Comparison of ENCODE assay signal across 18 mouse cellular contexts in genomic region chr17:25089158-25089557, GRCm38 (mm10). TPM values are rescaled to one million over a fixed set of nuclear protein-coding genes. Genes with fewer than 3 reads are reported as not detected.
DNase-seq lines count a peak whose midpoint lies in the region; ATAC-seq and TF ChIP-seq lines count a peak whose summit lies in the region.
"Had no signal": no experiment of that assay in that cellular context is flagged by ENCODE, and none has a peak within 500 bp of the region (broad histone marks: within the 10 kb centered on the region; RNA-seq: fewer than 3 reads in every experiment).

No protein-coding gene starts in this region.

- ATAC-seq in heart, embryonic 11.5 days (replicated peaks; ENCODE audit: insufficient number of reproducible peaks, low FRiP score, low TSS enrichment), result peak; percentile 83
- peak; percentile 66; the same call in 1 of the 2 replicates for ATAC-seq in stomach, embryonic 14.5 days (ENCODE audit: insufficient number of reproducible peaks, insufficient read depth, low FRiP score, low read depth)
- ATAC-seq in stomach, postnatal 0 days (ENCODE audit: low FRiP score, low TSS enrichment), result no peak
- ATAC-seq in liver, embryonic 12.5 days, result peak; percentile 92
- ATAC-seq: forebrain, embryonic 15.5 days; hindbrain, postnatal 0 days; midbrain, embryonic 15.5 days had no signal

- no peaks in the 10 kb centered on the region for H3K9me3 ChIP-seq in heart, embryonic 11.5 days (replicated peaks; ENCODE audit: control insufficient read depth, low read length)
- H3K9me3 ChIP-seq in stomach, embryonic 14.5 days (ENCODE audit: control insufficient read depth, low read depth, low read length), result no peaks in the 10 kb centered on the region
- no peaks in the 10 kb centered on the region for H3K9me3 ChIP-seq in stomach, postnatal 0 days (ENCODE audit: control insufficient read depth, low read length)
- H3K9me3 ChIP-seq in liver, embryonic 12.5 days (replicated peaks), result no peaks in the 10 kb centered on the region
- H3K9me3 ChIP-seq: embryonic facial prominence, embryonic 13.5 days; forebrain, embryonic 15.5 days; limb, embryonic 13.5 days; midbrain, embryonic 15.5 days; neural tube, embryonic 12.5 days had no signal

- WGBS in heart, embryonic 11.5 days (ENCODE audit: insufficient replicate concordance), result 54% methylated on average over 10 of the region's 10 CpGs
- WGBS in stomach, embryonic 14.5 days, result 89% methylated on average over 10 of the region's 10 CpGs
- WGBS in stomach, postnatal 0 days, result 85% methylated on average over 10 of the region's 10 CpGs
- 22% methylated on average over 10 of the region's 10 CpGs for WGBS in liver, embryonic 12.5 days (ENCODE audit: insufficient replicate concordance)

- no peaks in the 10 kb centered on the region for H3K27me3 ChIP-seq in heart, embryonic 11.5 days (ENCODE audit: control insufficient read depth, insufficient read depth, low read length)
- H3K27me3 ChIP-seq in stomach, embryonic 14.5 days (ENCODE audit: control insufficient read depth, insufficient read depth, low read length), result no peaks in the 10 kb centered on the region
- H3K27me3 ChIP-seq in stomach, postnatal 0 days (ENCODE audit: control insufficient read depth, insufficient read depth, low read length), result no peaks in the 10 kb centered on the region
- H3K27me3 ChIP-seq in liver, embryonic 12.5 days (replicated peaks), result no peaks in the 10 kb centered on the region
- H3K27me3 ChIP-seq: embryonic facial prominence, embryonic 13.5 days; forebrain, embryonic 15.5 days; limb, embryonic 13.5 days; midbrain, embryonic 15.5 days; neural tube, embryonic 12.5 days had no signal

- no peak for TF ChIP-seq EP300 in stomach, postnatal 0 days (optimal IDR thresholded peaks at IDR 0.05)

- no peaks in the 10 kb centered on the region for H3K36me3 ChIP-seq in heart, embryonic 11.5 days (ENCODE audit: control insufficient read depth, insufficient read depth, low read length)
- H3K36me3 ChIP-seq in stomach, embryonic 14.5 days (ENCODE audit: control insufficient read depth, insufficient read depth, low read length), result peaks cover 16% of the 10 kb centered on the region
- peaks cover 5% of the 10 kb centered on the region; the same call in 1 of the 2 replicates for H3K36me3 ChIP-seq in stomach, postnatal 0 days (ENCODE audit: control insufficient read depth, insufficient read depth, low read length)
- H3K36me3 ChIP-seq in liver, embryonic 12.5 days, result peaks cover 40% of the 10 kb centered on the region

- TF ChIP-seq CTCF in stomach, postnatal 0 days (IDR thresholded peaks at IDR 0.05; ENCODE audit: low read depth), result no peak

- H3K4me3 ChIP-seq in heart, embryonic 11.5 days (ENCODE audit: low read depth, low read length), result peak overlapping the region; percentile 25
- no peak overlapping the region for H3K4me3 ChIP-seq in stomach, embryonic 14.5 days (ENCODE audit: low read depth, low read length)
- H3K4me3 ChIP-seq in stomach, postnatal 0 days (ENCODE audit: low read depth, low read length), result no peak overlapping the region
- H3K4me3 ChIP-seq in liver, embryonic 12.5 days, result peak overlapping the region; percentile 67
- H3K4me3 ChIP-seq: embryonic facial prominence, embryonic 13.5 days; forebrain, embryonic 15.5 days; limb, embryonic 13.5 days; midbrain, embryonic 15.5 days; neural tube, embryonic 12.5 days had no signal

- peak overlapping the region; percentile 80 for H3K27ac ChIP-seq in heart, embryonic 11.5 days (ENCODE audit: low read depth, low read length)
- H3K27ac ChIP-seq in stomach, embryonic 14.5 days (ENCODE audit: low read length), result no peak overlapping the region
- H3K27ac ChIP-seq in stomach, postnatal 0 days (replicated peaks), result no peak overlapping the region
- peak overlapping the region; percentile 99 for H3K27ac ChIP-seq in liver, embryonic 12.5 days
- H3K27ac ChIP-seq: embryonic facial prominence, embryonic 13.5 days; forebrain, embryonic 15.5 days; hindbrain, postnatal 0 days; limb, embryonic 13.5 days; midbrain, embryonic 15.5 days; neural tube, embryonic 12.5 days had no signal

- peak overlapping the region; percentile 54; the same call in 1 of the 2 replicates for H3K9ac ChIP-seq in heart, embryonic 11.5 days (ENCODE audit: low read depth, low read length)
- no peak overlapping the region for H3K9ac ChIP-seq in stomach, embryonic 14.5 days (replicated peaks; ENCODE audit: low read depth, low read length)
- no peak overlapping the region for H3K9ac ChIP-seq in stomach, postnatal 0 days (ENCODE audit: low read length)
- peak overlapping the region; percentile 87 for H3K9ac ChIP-seq in liver, embryonic 12.5 days
- H3K9ac ChIP-seq: embryonic facial prominence, embryonic 13.5 days; forebrain, embryonic 15.5 days; limb, embryonic 13.5 days; midbrain, embryonic 15.5 days; neural tube, embryonic 12.5 days had no signal

- DNase-seq in heart, postnatal 4 days, result no peak
- DNase-seq in stomach, postnatal 0 days (ENCODE audit: low spot score), result no peak
- DNase-seq in cerebellum, postnatal 10 days, result no peak
- no peak for DNase-seq in cerebellum, adult 9-10 months
- no peak for DNase-seq in right cerebral cortex, postnatal 25 days
- DNase-seq: adrenal gland, postnatal 14 days; gastrocnemius, postnatal 14 days; kidney, postnatal 36 days; lung, postnatal 4 days had no signal

- peak overlapping the region; percentile 54 for H3K4me2 ChIP-seq in heart, embryonic 11.5 days
- H3K4me2 ChIP-seq in stomach, embryonic 14.5 days (replicated peaks; ENCODE audit: low read depth, low read length), result no peak overlapping the region
- H3K4me2 ChIP-seq in stomach, postnatal 0 days (replicated peaks; ENCODE audit: low read depth), result no peak overlapping the region
- peak overlapping the region; percentile 82 for H3K4me2 ChIP-seq in liver, embryonic 12.5 days
- H3K4me2 ChIP-seq: embryonic facial prominence, embryonic 13.5 days; forebrain, embryonic 15.5 days; limb, embryonic 13.5 days; midbrain, embryonic 15.5 days; neural tube, embryonic 12.5 days had no signal

- H3K4me1 ChIP-seq in heart, embryonic 11.5 days (ENCODE audit: control insufficient read depth, insufficient read depth, low read length), result peaks cover 3% of the 10 kb centered on the region
- peaks cover 8% of the 10 kb centered on the region for H3K4me1 ChIP-seq in stomach, embryonic 14.5 days (ENCODE audit: control insufficient read depth, insufficient read depth, low read length)
- H3K4me1 ChIP-seq in stomach, postnatal 0 days (replicated peaks; ENCODE audit: control insufficient read depth, insufficient read depth), result no peaks in the 10 kb centered on the region
- peaks cover 87% of the 10 kb centered on the region for H3K4me1 ChIP-seq in liver, embryonic 12.5 days
- H3K4me1 ChIP-seq: forebrain, embryonic 15.5 days; midbrain, embryonic 15.5 days; neural tube, embryonic 12.5 days had no signal

RNA-seq across cellular contexts. Expression of gene Tmem204, which starts 5.8 kb away (rescaled TPM):
- polyA plus RNA-seq in heart, embryonic 11.5 days (2014; fragmentation: Nextera tagmentation; extraction: Ambion mirVana), result 14.4 and 18.5 TPM in 2 replicates
- 10 to 100 TPM; 25.2 to 27.4 TPM for total RNA-seq in heart, postnatal 4 days (2021)
- 21.6 TPM in 2 replicates for polyA plus RNA-seq in stomach, embryonic 14.5 days (2014; fragmentation: Nextera tagmentation; extraction: Ambion mirVana)
- polyA plus RNA-seq in stomach, postnatal 0 days (2015; fragmentation: Nextera tagmentation; extraction: Ambion mirVana), result 16.8 and 19.0 TPM in 2 replicates
- polyA plus RNA-seq in liver, embryonic 12.5 days (2016; fragmentation: Nextera tagmentation; extraction: Ambion mirVana), result 6.1 and 7.2 TPM in 2 replicates

RNA-seq across cellular contexts. Expression of gene Telo2, which starts 26.6 kb away (rescaled TPM):
- polyA plus RNA-seq in heart, embryonic 11.5 days (2014; fragmentation: Nextera tagmentation; extraction: Ambion mirVana), result 22.1 and 25.4 TPM in 2 replicates
- total RNA-seq in heart, postnatal 4 days (2021), result 10 to 100 TPM; 16.4 to 17.5 TPM
- 38.2 and 40.5 TPM in 2 replicates for polyA plus RNA-seq in stomach, embryonic 14.5 days (2014; fragmentation: Nextera tagmentation; extraction: Ambion mirVana)
- 12.2 and 13.7 TPM in 2 replicates for polyA plus RNA-seq in stomach, postnatal 0 days (2015; fragmentation: Nextera tagmentation; extraction: Ambion mirVana)
- polyA plus RNA-seq in liver, embryonic 12.5 days (2016; fragmentation: Nextera tagmentation; extraction: Ambion mirVana), result 25.6 and 28.6 TPM in 2 replicates

RNA-seq across cellular contexts. Expression of gene Ptx4, which starts 31.4 kb away (rescaled TPM):
- polyA plus RNA-seq in heart, embryonic 11.5 days (2014; fragmentation: Nextera tagmentation; extraction: Ambion mirVana), result 0.10 TPM in 1 of 2 replicates, not detected in the other
- total RNA-seq in heart, postnatal 4 days (2021), result 1 to 10 TPM; 1.4 TPM
- 0.16 and 0.28 TPM in 2 replicates for polyA plus RNA-seq in stomach, embryonic 14.5 days (2014; fragmentation: Nextera tagmentation; extraction: Ambion mirVana)
- polyA plus RNA-seq in stomach, postnatal 0 days (2015; fragmentation: Nextera tagmentation; extraction: Ambion mirVana), result 0.30 and 0.33 TPM in 2 replicates
- polyA plus RNA-seq in liver, embryonic 12.5 days (2016; fragmentation: Nextera tagmentation; extraction: Ambion mirVana), result not detected in 2 replicates
- total RNA-seq: adrenal gland, postnatal 14 days had no signal
- polyA plus RNA-seq: forebrain, embryonic 15.5 days; midbrain, embryonic 15.5 days; neural tube, embryonic 12.5 days had no signal

RNA-seq across cellular contexts. Expression of gene Clcn7, which starts 44.0 kb away (rescaled TPM):
- 18.9 and 20.4 TPM in 2 replicates for polyA plus RNA-seq in heart, embryonic 11.5 days (2014; fragmentation: Nextera tagmentation; extraction: Ambion mirVana)
- total RNA-seq in heart, postnatal 4 days (2021), result 10 to 100 TPM; 25.2 to 25.6 TPM
- 19.7 and 20.4 TPM in 2 replicates for polyA plus RNA-seq in stomach, embryonic 14.5 days (2014; fragmentation: Nextera tagmentation; extraction: Ambion mirVana)
- polyA plus RNA-seq in stomach, postnatal 0 days (2015; fragmentation: Nextera tagmentation; extraction: Ambion mirVana), result 10.5 and 11.5 TPM in 2 replicates
- 13.7 and 14.8 TPM in 2 replicates for polyA plus RNA-seq in liver, embryonic 12.5 days (2016; fragmentation: Nextera tagmentation; extraction: Ambion mirVana)

Comparison
In these comparisons a context has a peak if more than half of its experiments do, and no peak if none do; other contexts are left out.
1. H3K27ac ChIP-seq: peak in heart, embryonic 11.5 days (single experiment) and liver, embryonic 12.5 days (single experiment); none in stomach, embryonic 14.5 days (single experiment) and stomach, postnatal 0 days (single experiment).
2. H3K4me2 ChIP-seq: peak in heart, embryonic 11.5 days (single experiment) and liver, embryonic 12.5 days (single experiment); none in stomach, embryonic 14.5 days (single experiment) and stomach, postnatal 0 days (single experiment).
3. H3K4me3 ChIP-seq: peak in heart, embryonic 11.5 days (single experiment) and liver, embryonic 12.5 days (single experiment); none in stomach, embryonic 14.5 days (single experiment) and stomach, postnatal 0 days (single experiment).
4. H3K9ac ChIP-seq: peak in heart, embryonic 11.5 days (single experiment) and liver, embryonic 12.5 days (single experiment); none in stomach, embryonic 14.5 days (single experiment) and stomach, postnatal 0 days (single experiment).